Mouse (Mus musculus): Measurements from ENCODE around the gene Tsga10ip.

- TF ChIP-seq POLR2A (IDR thresholded peaks at IDR 0.05; ENCODE audit: borderline replicate concordance, control insufficient read depth, low read depth, low read length) (no peak), CTCF (IDR thresholded peaks at IDR 0.05; ENCODE audit: control insufficient read depth, insufficient read depth, low read length) (no peak)
These were observed 11.5 kb upstream of the Tsga10ip start for GRCm38 (mm10) chr19:5413840-5414239.
